Mouse (Mus musculus) liver, adult 2 months (tissue): ENCODE data around the gene Neto2.

ENCODE experiments used
- CTCF ChIP-seq: fragments of 200-500 bp; IDR thresholded peaks from 2 replicates; pipeline ENCODE4 v1.5.1; 2011; ENCODE audit warnings: low read depth, low read length, control low read depth
- POLR2A ChIP-seq: fragments of 200-500 bp; IDR thresholded peaks from 2 replicates; pipeline ENCODE4 v1.6.1; 2011; ENCODE audit warnings: low read length, control low read depth; ENCODE audit not compliant: insufficient read depth; ENCODE audit errors: extremely low read depth

DNA sequence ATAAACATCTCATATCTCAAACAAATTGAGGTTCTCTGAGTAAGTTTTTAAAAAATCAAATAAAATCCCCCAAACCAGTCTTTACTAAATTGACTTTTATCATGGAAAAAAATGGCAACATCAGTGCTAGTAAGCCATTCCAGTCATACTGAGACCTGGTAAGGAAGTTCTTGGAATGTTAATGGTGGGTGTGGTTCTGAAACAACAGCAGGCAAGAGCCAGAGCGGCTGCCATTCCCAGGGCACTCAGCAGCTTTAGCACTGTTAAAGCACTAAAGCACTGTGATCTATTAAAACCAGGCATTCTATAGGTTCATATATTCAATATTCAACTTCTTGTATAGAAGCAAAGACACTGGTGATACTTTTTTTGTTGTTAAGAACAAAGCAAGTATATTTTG lies 110.5 kb downstream of the Neto2 start:
- TF ChIP-seq POLR2A (no peak), CTCF (no peak)
